Mouse (Mus musculus): ENCODE results near the gene Snrnp40.

Gene Snrnp40

DNA sequence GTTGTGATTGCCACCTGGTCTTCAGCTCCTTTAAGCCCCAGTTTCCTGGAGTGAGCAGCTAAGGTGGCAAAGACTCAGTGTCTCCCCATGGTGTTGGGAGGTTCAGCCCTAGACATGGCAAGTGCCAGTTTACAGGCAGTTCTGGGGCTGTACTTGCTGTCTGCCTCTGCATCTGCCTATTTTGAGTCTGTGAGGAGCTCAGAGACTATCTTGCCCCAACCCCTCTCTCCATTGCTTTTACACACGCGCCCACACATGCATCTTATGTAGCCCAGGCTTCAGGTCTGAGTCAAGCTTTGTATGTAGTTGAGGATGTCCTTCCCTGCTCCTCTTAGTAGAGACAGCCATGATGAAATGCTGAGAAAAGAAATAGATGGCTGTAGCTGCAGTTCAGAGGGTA, 19.2 kb downstream of the Snrnp40 start:
- DNase-seq (ENCODE audit: low spot score in 2 of 2) = no peak

DNA sequence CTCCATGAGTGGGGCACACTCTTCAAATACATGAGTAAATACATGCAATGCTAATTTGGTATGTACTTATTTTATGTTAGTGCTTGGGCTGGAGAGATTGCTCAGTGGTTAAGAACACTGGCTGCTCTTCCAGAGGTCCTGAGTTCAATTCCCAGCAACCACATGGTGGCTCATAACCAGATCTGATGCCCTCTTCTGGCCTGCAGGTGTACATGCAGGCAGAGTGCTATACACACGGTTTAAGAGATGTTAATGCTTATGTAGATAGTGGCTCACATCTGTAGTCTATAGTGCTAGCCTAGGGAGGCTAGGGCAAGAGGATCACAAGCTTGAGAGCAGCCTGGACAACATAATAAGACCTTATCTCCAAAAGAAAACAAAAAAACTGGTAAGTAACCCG, 20.5 kb downstream of the Snrnp40 start:
- DNase-seq (ENCODE audit: low spot score in 2 of 2) = no peak

DNA sequence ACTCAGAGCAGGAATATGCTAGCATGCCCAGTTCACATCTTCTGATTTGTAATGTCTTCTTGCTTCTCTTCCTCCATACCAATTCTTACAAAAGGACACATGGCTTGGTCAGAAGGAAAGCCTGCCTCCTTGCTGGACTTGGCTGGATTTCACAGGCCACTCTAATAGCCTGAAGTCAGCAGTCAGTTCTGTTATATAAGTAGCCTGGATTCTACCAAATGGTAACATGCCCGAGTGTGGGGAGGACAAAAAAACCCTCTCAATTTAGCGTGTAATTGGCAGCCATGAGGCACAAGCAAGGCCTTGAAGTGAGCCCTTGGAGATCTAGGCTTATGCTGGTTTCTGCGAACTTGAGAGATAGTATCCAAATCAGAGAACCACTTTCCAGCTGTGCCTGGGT, 27.3 kb downstream of the Snrnp40 start:
- no peak for DNase-seq (ENCODE audit: low spot score in 2 of 2)

DNA sequence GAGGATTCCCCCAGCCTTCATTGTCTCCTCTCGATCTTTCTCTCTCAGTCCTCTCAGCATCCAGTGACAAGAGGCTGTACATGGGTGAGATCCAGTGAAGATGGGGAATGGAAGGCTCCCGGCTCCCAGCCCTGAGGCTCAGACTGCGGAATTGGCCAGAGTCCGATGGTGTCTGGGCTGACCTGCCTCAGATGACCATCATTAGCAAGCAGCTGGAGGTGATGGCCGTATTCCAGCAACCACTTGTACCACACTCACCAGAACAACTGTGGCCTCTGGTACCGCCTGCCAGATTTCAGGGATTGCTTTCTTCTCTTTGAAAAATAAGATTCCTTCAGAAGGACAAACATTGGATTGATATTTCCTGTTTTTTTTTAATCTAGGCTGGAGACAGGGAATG, 29.6 kb downstream of the Snrnp40 start:
- no peak for DNase-seq (ENCODE audit: low spot score in 2 of 2)

DNA sequence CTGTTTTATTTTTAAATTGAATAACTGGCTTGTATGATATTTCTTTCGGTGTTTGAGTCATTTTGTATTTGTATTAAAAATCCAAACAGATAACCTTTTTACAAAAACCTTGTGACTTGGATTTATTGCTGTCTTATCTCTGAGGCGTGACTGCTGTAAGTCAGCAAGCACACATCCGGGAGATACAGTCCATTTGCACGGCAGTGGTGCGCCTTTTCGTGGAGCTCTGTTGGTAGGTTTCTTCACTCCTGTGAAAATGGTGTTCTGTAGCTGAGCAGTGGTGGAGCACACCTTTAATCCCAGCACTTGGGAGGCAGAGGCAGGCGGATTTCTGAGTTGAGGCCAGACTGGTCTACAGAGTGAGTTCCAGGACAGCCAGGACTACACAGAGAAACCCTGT, 30.0 kb downstream of the Snrnp40 start:
- no peak for DNase-seq (ENCODE audit: low spot score in 2 of 2)

DNA sequence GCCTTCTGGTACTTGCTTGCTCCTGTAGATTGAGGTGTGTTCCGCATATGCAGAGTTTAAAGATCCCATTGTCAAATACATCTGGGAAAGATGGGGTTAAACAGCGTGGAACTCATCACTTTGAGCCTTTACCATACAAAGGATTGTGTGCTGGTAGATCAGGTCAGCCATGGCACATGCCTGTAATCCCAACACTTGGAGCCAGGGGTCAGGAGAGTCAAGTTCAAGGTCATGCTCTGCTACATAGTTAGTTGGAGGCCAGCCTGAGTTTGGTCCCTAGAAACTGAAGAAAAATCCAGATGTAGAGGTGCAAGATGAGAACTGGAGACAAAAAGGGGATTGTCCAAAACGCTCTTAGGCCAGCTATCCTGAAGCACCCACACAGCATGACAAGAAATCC, 31.3 kb downstream of the Snrnp40 start:
- no peak for DNase-seq (ENCODE audit: low spot score in 2 of 2)
